Mouse (Mus musculus): ENCODE data around the gene Josd2. TPM values are rescaled to one million over a fixed set of nuclear protein-coding genes. Genes with fewer than 3 reads are reported as not detected.

The Josd2 gene
- polyA plus RNA-seq (2016; fragmentation: Nextera tagmentation; extraction: Ambion mirVana) = 71.6 and 76.8 TPM in 2 replicates

DNA sequence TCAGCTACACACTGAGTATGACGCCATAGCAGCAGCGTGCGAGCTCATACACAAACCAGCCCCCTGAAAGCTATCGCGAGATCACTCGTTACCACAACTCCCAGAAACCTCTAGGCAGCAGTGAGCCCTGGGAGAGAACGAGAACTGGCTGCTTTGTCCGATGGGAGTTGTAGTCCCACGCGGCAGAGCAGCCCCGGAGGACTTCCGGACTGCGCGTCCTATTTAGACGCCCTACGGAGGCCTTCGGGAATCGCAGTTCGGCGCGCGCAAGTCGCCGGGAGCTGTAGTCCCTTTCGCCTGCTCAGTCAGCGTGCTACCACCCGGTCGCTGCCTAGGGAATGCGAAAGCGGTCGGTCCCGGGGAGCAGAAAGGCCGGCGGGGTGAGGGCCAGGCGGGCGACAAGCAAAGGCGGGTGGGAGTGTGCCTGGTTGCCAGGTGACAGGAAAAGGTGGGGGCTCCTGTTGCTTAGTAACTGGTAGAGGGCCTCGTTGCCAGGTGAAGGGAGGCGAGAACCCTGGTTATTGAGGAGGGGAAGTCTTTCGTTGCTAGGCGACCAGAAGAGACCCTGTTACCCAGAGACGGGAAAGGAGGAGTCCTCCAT lies at the start of gene Josd2:
Gene Josd2 (plus strand): TSS at position 170 of the 601 bp plus-strand sequence.
- Histone ChIP-seq H3K9me3 (replicated peaks) (no peaks in the 10 kb centered on the region), H3K4me3 (peak within 1 kb of the TSS; percentile 64), H3K27me3 (ENCODE audit: low read depth, poor library complexity, severe bottlenecking) (peaks cover 18% of the 10 kb centered on the region), H3K27ac (replicated peaks) (peak within 1 kb of the TSS; percentile 88), H3K4me1 (peaks cover 82% of the 10 kb centered on the region), H3K36me3 (peaks cover 16% of the 10 kb centered on the region)
- under 1% methylated on average over 42 of the region's 42 CpGs for WGBS
- peak; percentile 96 for DNase-seq (ENCODE audit: low spot score)

DNA sequence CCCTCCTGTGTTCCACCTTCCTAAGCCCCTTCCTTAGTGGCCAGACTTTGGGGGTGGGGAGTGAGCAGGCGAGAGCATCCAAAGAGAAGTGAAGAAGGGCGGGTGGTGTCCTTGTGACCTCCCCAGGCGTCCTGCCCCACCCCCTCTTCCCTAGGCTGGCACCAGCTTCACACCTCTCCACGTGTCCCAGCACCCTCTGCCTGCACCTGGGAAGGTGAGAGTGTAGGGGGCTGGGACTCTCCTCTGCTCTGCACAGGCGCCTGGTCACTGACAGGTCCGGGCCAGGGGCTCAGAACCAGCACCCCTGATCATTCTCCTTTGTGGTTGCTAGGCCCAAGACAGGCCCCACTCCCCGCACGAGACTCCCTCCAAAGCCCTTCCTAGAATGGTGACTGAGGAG lies 40.1 kb upstream of the Josd2 start:
- peaks cover 54% of the 10 kb centered on the region for H3K27me3 ChIP-seq (ENCODE audit: low read depth, poor library complexity, severe bottlenecking)
- H3K4me3 ChIP-seq = peak overlapping the region; percentile 79
- H3K4me1 ChIP-seq = peaks cover 62% of the 10 kb centered on the region
- DNase-seq (ENCODE audit: low spot score) = no peak
- peaks cover 8% of the 10 kb centered on the region; the same call in 1 of the 2 replicates for H3K36me3 ChIP-seq
- no peaks in the 10 kb centered on the region for H3K9me3 ChIP-seq (replicated peaks)
- 7% methylated on average over 8 of the region's 8 CpGs for WGBS
- peak overlapping the region; percentile 99 for H3K27ac ChIP-seq (replicated peaks)

DNA sequence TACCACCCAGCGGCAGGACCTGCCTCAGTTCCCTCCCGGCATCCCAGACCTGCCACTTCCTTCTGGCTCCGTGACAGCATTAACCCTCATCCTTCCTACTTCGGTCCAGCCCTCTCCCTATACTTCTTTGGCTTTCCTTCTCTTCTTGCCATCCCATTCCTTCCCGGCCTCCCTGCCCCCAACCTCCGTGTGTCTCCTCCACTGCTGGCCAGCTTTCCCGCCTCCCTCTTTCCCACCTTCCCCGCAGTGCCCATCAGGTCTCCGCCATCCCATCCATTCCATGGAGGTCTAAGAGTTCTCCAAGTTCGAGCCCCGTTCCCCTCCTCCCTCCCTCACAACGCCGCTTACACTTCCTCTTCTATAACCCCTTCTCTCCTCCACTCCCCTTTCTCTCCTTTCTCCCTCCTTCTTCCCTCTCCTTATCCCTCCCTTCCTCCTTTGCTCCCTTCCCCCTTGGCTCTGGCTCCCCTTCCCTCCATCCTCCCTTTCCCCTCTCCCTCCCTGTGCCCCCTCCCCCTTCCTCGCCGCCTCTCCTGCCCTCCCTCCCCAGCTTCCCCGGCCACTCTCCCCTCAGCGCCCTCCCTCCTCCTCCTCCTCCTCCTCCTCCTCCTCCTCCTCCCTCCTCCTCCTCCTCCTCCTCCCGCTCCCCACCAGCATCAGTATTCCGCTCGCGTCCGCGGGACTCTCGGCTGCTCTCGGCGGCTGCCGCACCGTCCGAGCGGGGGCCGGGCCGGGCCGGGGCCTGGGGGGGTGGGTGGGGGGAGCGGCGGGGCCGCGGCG lies 39.4 kb upstream of the Josd2 start:
- H3K27me3 ChIP-seq (ENCODE audit: low read depth, poor library complexity, severe bottlenecking) = peaks cover 54% of the 10 kb centered on the region
- peak overlapping the region; percentile 99 for H3K27ac ChIP-seq (replicated peaks)
- DNase-seq (ENCODE audit: low spot score) = peak; percentile 88
- 5% methylated on average over 22 of the region's 38 CpGs for WGBS
- no peaks in the 10 kb centered on the region for H3K9me3 ChIP-seq (replicated peaks)
- H3K4me1 ChIP-seq = peaks cover 69% of the 10 kb centered on the region
- H3K4me3 ChIP-seq = peak overlapping the region; percentile 79
- H3K36me3 ChIP-seq = peaks cover 8% of the 10 kb centered on the region; the same call in 1 of the 2 replicates

DNA sequence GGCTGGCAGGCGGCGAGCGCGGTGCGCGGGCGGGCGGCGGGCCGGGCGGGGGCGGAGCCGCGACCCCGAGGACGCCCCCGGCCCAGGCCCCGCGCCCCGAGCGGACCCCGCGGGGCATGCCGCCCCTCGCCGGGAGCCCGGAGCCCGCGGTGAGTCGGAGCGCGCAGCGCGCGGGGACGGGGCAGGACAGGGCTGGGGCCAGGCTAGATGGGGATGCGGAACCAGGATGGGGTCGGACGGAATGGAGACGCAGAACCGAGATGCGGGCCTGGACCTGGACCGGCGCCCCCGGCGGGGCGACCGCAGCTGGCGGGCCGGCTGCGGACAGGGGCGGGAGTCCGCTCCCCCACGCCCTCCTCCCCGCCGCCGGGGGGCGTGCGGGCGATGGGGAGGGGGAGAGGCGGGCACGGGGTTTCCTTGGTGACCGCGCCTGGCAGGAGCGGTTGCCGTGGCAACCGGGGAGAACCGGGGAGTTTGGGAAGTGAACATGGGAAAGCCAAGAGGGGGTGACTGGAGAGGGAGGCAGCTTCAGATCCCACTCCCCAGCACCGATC lies 38.7 kb upstream of the Josd2 start, which contains the start of gene Lrrc4b:
Gene Lrrc4b (plus strand): TSS at position 51 of the 554 bp plus-strand sequence.
- under 1% methylated on average over 59 of the region's 69 CpGs for WGBS
- peaks cover 75% of the 10 kb centered on the region for H3K4me1 ChIP-seq

DNA sequence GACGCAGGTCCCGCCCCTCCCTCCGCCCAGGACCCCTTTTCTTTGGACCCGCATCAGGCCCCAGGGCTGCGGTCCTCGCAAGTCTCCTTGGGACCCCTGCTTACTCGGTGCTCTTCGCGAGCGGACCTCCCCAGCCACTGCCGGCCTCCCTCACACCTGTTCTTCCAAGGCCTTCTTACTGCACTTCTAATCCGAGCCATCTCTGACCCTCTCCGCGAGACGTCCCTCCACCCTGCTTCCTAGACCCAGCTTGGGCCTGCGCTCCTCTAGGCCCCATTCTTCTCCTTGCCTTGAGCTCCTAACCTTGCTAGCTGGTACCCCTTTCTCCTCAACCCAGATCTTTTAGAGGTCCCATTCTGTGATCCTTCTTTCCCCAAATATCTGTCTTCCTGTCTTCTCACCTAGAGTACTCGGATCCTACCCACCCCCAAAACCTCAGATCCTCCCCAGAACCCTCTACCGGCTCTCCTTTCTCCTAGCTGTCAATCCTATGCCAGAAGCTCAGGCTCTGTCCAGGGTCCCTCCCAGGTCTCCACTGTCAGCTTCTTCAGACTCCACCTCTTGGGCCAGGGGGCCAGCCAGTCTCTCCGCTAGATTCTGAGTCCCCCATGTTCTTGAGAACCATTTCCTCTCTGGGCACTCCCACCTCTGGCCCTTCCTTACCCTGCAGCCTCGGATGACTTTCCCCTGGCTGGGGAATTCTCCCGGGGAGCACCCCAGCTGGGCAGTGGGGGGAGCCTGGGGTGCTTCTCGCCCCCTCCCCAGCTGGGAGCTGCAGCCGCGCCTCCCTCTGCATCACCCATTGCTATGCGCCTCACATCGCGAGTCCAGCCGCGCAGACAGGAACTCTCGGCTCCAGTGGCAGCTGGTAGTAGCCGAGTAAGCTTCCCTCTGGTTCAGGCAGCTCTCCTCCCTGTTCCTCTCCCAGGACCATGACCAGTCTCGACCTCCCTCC lies 38.0 kb upstream of the Josd2 start:
- Histone ChIP-seq H3K9me3 (replicated peaks) (no peaks in the 10 kb centered on the region), H3K27me3 (ENCODE audit: low read depth, poor library complexity, severe bottlenecking) (peaks cover 54% of the 10 kb centered on the region), H3K4me3 (peak overlapping the region; percentile 79), H3K36me3 (peaks cover 14% of the 10 kb centered on the region; the same call in 1 of the 2 replicates), H3K4me1 (peaks cover 75% of the 10 kb centered on the region), H3K27ac (replicated peaks) (peak overlapping the region; percentile 99)
- WGBS = under 1% methylated on average over 32 of the region's 32 CpGs
- DNase-seq (ENCODE audit: low spot score) = peak; percentile 54

More for the DNA sequence above, 38.7 kb upstream of the Josd2 start, which contains the start of gene Lrrc4b:
- peak within 1 kb of the TSS; percentile 79 for H3K4me3 ChIP-seq
- DNase-seq (ENCODE audit: low spot score) = peak; percentile 87
- H3K9me3 ChIP-seq (replicated peaks) = no peaks in the 10 kb centered on the region
- H3K27ac ChIP-seq (replicated peaks) = peak within 1 kb of the TSS; percentile 99
- peaks cover 54% of the 10 kb centered on the region for H3K27me3 ChIP-seq (ENCODE audit: low read depth, poor library complexity, severe bottlenecking)
- H3K36me3 ChIP-seq = peaks cover 8% of the 10 kb centered on the region; the same call in 1 of the 2 replicates

DNA sequence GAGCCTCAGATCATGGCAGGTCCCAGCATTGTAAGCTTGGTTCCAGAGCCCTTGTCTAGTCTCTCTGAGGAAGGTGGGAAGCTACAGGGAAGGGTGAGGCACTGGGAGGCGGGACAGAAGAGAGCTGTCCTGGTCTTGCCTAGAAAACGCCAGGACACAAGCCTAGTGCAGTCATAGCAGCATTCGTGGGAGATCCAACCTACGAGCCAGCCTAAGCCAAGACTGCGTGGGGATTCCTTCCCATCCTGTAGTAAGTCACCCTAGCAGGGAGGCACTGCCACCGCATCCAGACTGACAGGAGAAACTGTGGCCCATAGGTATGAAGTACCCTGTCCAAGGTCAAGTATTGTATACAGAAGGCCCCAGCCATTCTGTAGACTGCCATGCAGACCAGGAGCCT lies 35.2 kb upstream of the Josd2 start:
- Histone ChIP-seq H3K4me1 (peaks cover 69% of the 10 kb centered on the region), H3K27ac (replicated peaks) (no peak overlapping the region)
- 77% methylated on average over 6 of the region's 6 CpGs for WGBS

DNA sequence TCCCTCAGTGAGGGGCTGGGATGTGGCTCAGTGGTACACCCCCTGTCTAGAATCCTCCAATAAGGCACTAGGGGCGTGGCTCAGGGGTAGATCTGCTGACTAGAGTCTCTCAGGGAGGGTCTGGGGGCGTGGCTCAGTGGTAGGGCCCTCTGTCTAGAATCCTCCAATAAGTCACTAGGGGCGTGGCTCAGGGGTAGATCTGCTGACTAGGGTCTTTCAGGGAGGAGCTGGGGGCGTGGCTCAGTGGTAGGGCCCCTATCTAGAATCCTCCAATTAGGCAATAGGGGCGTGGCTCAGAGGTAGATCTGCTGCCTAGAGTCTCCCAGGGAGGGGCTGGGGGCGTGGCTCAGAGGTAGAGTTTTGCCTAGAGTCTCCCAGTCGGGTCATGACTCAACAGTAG lies 34.4 kb upstream of the Josd2 start:
- DNase-seq (ENCODE audit: low spot score) = peak; percentile 80
- Histone ChIP-seq H3K4me1 (peaks cover 68% of the 10 kb centered on the region), H3K27me3 (ENCODE audit: low read depth, poor library complexity, severe bottlenecking) (peaks cover 60% of the 10 kb centered on the region), H3K27ac (replicated peaks) (no peak overlapping the region), H3K36me3 (peaks cover 21% of the 10 kb centered on the region), H3K4me3 (peak overlapping the region; percentile 21; the same call in 1 of the 2 replicates), H3K9me3 (replicated peaks) (no peaks in the 10 kb centered on the region)
- 2% methylated on average over 7 of the region's 7 CpGs for WGBS

More for the DNA sequence above, 35.2 kb upstream of the Josd2 start:
- H3K36me3 ChIP-seq = peaks cover 21% of the 10 kb centered on the region
- peaks cover 60% of the 10 kb centered on the region for H3K27me3 ChIP-seq (ENCODE audit: low read depth, poor library complexity, severe bottlenecking)
- no peak overlapping the region for H3K4me3 ChIP-seq
- H3K9me3 ChIP-seq (replicated peaks) = no peaks in the 10 kb centered on the region
- no peak for DNase-seq (ENCODE audit: low spot score)

DNA sequence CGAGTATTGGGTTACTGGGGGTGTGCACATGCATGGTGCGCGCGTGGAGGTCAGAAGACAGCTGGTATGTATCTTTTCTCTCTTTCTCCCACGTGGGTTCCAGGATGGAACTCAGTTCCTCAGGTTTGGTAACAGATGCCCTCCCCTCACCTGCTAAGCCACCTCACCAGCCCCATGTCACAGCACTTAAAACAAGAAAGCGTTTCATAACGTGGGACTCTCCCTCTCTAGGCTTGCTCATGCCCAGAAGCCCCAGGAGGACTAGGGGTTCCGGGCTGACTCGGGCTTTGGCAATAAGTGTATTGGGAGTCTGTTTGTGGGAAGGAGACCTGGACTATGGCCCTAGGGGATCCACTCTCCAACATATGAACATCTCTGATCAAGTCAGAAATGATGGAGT lies 33.7 kb upstream of the Josd2 start:
- Histone ChIP-seq H3K27ac (replicated peaks) (no peak overlapping the region), H3K9me3 (replicated peaks) (no peaks in the 10 kb centered on the region), H3K27me3 (ENCODE audit: low read depth, poor library complexity, severe bottlenecking) (peaks cover 55% of the 10 kb centered on the region), H3K4me1 (peaks cover 68% of the 10 kb centered on the region), H3K36me3 (peaks cover 21% of the 10 kb centered on the region), H3K4me3 (no peak overlapping the region)
- no peak for DNase-seq (ENCODE audit: low spot score)
- WGBS = 80% methylated on average over 9 of the region's 9 CpGs

DNA sequence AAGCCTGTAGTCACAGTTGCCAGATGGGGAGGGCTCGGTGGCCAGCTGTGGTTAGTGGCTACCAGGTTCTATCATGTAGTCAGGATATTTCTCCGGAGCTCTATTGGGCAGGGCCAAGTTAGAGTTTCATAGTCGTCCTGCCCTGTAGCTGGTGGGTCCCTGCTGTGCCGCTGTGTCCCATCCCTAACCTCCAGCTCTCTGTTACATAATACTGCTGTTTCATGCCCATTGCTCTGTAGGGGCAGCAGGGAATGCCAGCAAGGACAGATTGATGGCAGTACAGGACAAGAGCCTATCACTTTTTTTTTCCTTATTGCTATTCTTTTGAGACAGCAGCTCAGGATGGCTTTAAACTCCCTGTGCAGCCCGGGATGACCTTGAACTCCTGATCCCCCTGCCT lies 32.0 kb upstream of the Josd2 start:
- Histone ChIP-seq H3K36me3 (peaks cover 21% of the 10 kb centered on the region), H3K27me3 (ENCODE audit: low read depth, poor library complexity, severe bottlenecking) (peaks cover 55% of the 10 kb centered on the region), H3K4me1 (peaks cover 51% of the 10 kb centered on the region), H3K27ac (replicated peaks) (no peak overlapping the region), H3K4me3 (no peak overlapping the region), H3K9me3 (replicated peaks) (no peaks in the 10 kb centered on the region)
- no peak for DNase-seq (ENCODE audit: low spot score)
- WGBS = 69% methylated on average over 5 of the region's 5 CpGs

DNA sequence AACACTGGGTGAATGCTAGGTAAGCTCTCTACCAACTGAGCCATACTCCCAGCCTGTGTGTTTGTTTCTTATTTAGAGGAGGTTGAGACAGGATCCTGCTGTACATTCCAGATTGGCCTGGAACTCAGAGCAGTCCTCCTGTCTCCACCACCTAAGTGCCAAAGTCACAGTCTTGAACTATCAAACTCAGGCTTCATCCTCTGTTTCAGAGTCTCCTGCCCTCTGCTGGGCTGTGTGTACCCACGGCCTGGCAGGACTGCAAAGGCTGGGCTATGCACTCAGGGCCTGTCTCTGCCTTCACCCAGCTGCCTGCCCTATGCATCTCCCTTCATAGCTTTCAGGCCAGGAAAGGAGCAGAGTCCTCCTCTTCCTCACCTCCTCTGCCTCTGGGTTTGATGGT lies 31.5 kb upstream of the Josd2 start:
- DNase-seq (ENCODE audit: low spot score) = no peak
- 26% methylated on average over 1 of the region's 1 CpGs for WGBS
- Histone ChIP-seq H3K27ac (replicated peaks) (no peak overlapping the region), H3K4me1 (peaks cover 49% of the 10 kb centered on the region), H3K4me3 (no peak overlapping the region), H3K36me3 (peaks cover 20% of the 10 kb centered on the region), H3K27me3 (ENCODE audit: low read depth, poor library complexity, severe bottlenecking) (peaks cover 55% of the 10 kb centered on the region), H3K9me3 (replicated peaks) (no peaks in the 10 kb centered on the region)

DNA sequence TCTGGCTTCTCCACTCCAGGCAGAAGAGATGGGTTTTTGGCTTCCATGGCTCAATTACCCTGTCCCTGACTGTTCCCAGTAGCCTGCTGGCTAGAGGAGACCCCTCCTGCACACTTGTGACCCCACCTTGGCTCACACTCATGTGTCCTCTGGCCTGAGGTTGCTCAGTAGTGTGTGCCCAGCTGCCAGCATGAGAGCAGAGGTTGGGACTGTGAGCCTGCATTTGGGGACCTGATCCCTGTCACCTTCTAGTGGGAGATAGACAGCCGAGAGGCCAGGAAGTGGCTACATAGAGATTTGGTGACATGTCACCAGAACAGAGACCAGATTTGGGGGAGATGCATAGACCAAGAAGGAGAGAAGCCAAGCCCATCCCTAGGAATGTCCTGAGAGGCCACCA lies 30.6 kb upstream of the Josd2 start:
- no peak for DNase-seq (ENCODE audit: low spot score)
- H3K27ac ChIP-seq (replicated peaks) = no peak overlapping the region
- H3K9me3 ChIP-seq (replicated peaks) = no peaks in the 10 kb centered on the region
- H3K4me1 ChIP-seq = peaks cover 49% of the 10 kb centered on the region
- no peak overlapping the region for H3K4me3 ChIP-seq
- peaks cover 55% of the 10 kb centered on the region for H3K27me3 ChIP-seq (ENCODE audit: low read depth, poor library complexity, severe bottlenecking)
- H3K36me3 ChIP-seq = peaks cover 13% of the 10 kb centered on the region
- WGBS = 73% methylated on average over 1 of the region's 1 CpGs

DNA sequence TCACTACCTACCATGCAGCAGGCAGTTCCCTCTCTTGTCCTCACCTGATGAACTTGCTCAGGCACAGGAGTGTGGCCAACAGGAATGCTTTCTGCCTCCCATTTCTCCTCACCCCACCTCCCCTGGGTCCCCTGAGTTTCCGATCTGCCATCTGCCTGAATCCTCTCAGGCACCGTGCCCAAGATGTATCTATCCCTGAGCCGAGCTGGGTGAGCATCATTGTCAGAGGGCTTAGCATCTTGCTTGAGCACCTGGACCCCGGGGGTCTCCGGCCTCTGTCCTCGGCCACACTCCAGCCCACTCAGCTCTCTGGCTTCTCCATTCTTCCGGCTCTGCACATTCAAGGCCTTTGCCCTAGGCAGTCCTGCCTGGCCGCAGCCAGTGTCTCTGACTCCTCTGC lies 29.8 kb upstream of the Josd2 start:
- DNase-seq (ENCODE audit: low spot score) = no peak
- WGBS = 70% methylated on average over 8 of the region's 8 CpGs

More for the DNA sequence above, 29.8 kb upstream of the Josd2 start:
- Histone ChIP-seq H3K27me3 (ENCODE audit: low read depth, poor library complexity, severe bottlenecking) (peaks cover 62% of the 10 kb centered on the region), H3K4me3 (no peak overlapping the region), H3K4me1 (peaks cover 49% of the 10 kb centered on the region), H3K9me3 (replicated peaks) (no peaks in the 10 kb centered on the region), H3K36me3 (peaks cover 13% of the 10 kb centered on the region), H3K27ac (replicated peaks) (no peak overlapping the region)

Data from midbrain, embryonic 10.5 days (tissue).